Mouse (Mus musculus) hindbrain, embryonic 14.5 days (tissue): ENCODE results near the gene Mfsd4b3. TPM values are rescaled to one million over a fixed set of nuclear protein-coding genes. Genes with fewer than 3 reads are reported as not detected.
"Not testable (repeated sequence)": the region's sequence is repeated elsewhere in the genome, so short reads cannot be mapped to it uniquely, and the experiment has no call there.

Experiments
- ATAC-seq: fragments of 200-750 bp; cut with Nextera tagmentation; 2 replicates; pipeline ENCODE4 v1.8.0; 2017; ENCODE audit warnings: moderate number of reproducible peaks, mild to moderate bottlenecking, moderate TSS enrichment, moderate library complexity; ENCODE audit not compliant: low FRiP score
- DNase-seq: peaks from one replicate; pipeline ENCODE4 v3.0.0-alpha.2; 2015; ENCODE audit warnings: low spot score
- H3K27ac ChIP-seq: fragments of 300-500 bp; sonication (generic); 2 replicates; pipeline ENCODE4 v1.5.1; 2014; ENCODE audit warnings: mild to moderate bottlenecking, moderate library complexity
- H3K27me3 ChIP-seq: fragments of 300-500 bp; sonication (generic); 2 replicates; pipeline ENCODE4 v1.6.1; 2014; ENCODE audit warnings: mild to moderate bottlenecking, low read length, mixed read lengths; ENCODE audit not compliant: control insufficient read depth, insufficient read depth
- H3K36me3 ChIP-seq: fragments of 300-500 bp; sonication (generic); replicated peaks from 2 replicates; pipeline ENCODE4 v1.6.1; 2014; ENCODE audit not compliant: control insufficient read depth, insufficient read depth
- H3K4me1 ChIP-seq: fragments of 300-500 bp; sonication (generic); replicated peaks from 2 replicates; pipeline ENCODE4 v1.6.1; 2014; ENCODE audit warnings: antibody characterized with exemption, low read length, mixed read lengths; ENCODE audit not compliant: control insufficient read depth, insufficient read depth
- H3K4me2 ChIP-seq: fragments of 300-500 bp; sonication (generic); replicated peaks from 2 replicates; pipeline ENCODE4 v1.6.1; 2014; ENCODE audit warnings: mild to moderate bottlenecking, moderate library complexity
- H3K4me3 ChIP-seq: fragments of 300-500 bp; sonication (generic); replicated peaks from 2 replicates; pipeline ENCODE4 v1.5.1; 2014; ENCODE audit warnings: mild to moderate bottlenecking, low read length
- H3K9ac ChIP-seq: fragments of 300-500 bp; sonication (generic); 2 replicates; pipeline ENCODE4 v1.6.1; 2014
- H3K9me3 ChIP-seq: fragments of 300-500 bp; sonication (generic); 2 replicates; pipeline ENCODE4 v1.6.1; 2016; ENCODE audit warnings: low read length; ENCODE audit not compliant: control insufficient read depth
- WGBS: fragments of 180-500 bp; shearing (Covaris S2); extraction: QIAGEN DNeasy Blood & Tissue Kit; methylation state at CpG from one replicate; pipeline ENCODE4 v1.1.7; 2014; 5-methylcytosine and 5-hydroxymethylcytosine counted together
- polyA plus RNA-seq: library from polyadenylated mRNA; unstranded; fragments of >200 nt; fragmentation: Nextera tagmentation; extraction: Ambion mirVana; gene quantifications from 2 replicates; pipeline ENCODE4 v1.2.1, GENCODE M21; 2014

Mfsd4b3 gene
- polyA plus RNA-seq, result 0.12 and 0.31 TPM in 2 replicates

- peak; percentile 98 for ATAC-seq
- Histone ChIP-seq H3K4me2 (peak within 1 kb of the TSS; percentile 90), H3K9me3 (no peaks in the 10 kb centered on the region), H3K9ac (peak within 1 kb of the TSS; percentile 52), H3K27me3 (peaks cover 5% of the 10 kb centered on the region; the same call in 1 of the 2 replicates), H3K4me3 (peak within 1 kb of the TSS; percentile 41), H3K27ac (no peak within 1 kb of the TSS), H3K36me3 (no peaks in the 10 kb centered on the region), H3K4me1 (peaks cover 3% of the 10 kb centered on the region; the same call in 1 of the 2 replicates)
- under 1% methylated on average over 38 of the region's 38 CpGs for WGBS
- peak; percentile 89 for DNase-seq
Observed at GRCm38 (mm10) chr10:39959761-39960440, at the start of gene Mfsd4b3. TSS of gene Mfsd4b3 (minus strand) at chr10:39960153.

GRCm38 (mm10) chr10:40009591-40009990, 49.6 kb upstream of the Mfsd4b3 start:
- H3K27me3 ChIP-seq, result no peaks in the 10 kb centered on the region
- 90% methylated on average over 11 of the region's 11 CpGs for WGBS
- no peak overlapping the region for H3K4me2 ChIP-seq
- no peak overlapping the region for H3K9ac ChIP-seq
- no peak overlapping the region for H3K27ac ChIP-seq
- DNase-seq (no peak), ATAC-seq (no peak)
- H3K36me3 ChIP-seq, result no peaks in the 10 kb centered on the region
- H3K4me3 ChIP-seq, result no peak overlapping the region
- H3K9me3 ChIP-seq, result no peaks in the 10 kb centered on the region
- no peaks in the 10 kb centered on the region for H3K4me1 ChIP-seq

DNA sequence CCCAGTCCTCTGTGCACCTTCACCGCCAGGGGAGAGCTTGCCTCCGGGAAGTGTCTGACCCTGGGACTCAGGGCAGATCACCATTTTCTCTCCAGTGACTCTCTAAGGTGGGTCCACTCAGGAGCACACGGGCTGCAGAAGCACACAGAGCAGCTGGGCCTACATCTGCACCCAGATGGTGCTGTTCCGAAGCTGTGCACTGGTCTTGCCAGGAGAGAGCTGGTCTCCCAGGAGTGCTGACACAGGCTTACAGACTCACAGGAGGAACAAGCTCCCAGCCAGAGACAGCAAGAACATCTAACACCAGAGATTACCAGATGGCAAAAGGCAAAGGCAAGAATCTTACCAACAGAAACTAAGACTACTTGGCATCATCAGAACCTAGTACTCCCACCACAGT, 48.9 kb upstream of the Mfsd4b3 start:
- H3K27me3 ChIP-seq, result not testable (repeated sequence)

GRCm38 (mm10) chr10:40007953-40008352, 48.0 kb upstream of the Mfsd4b3 start:
- Histone ChIP-seq H3K4me3 (no peak overlapping the region), H3K4me1 (no peaks in the 10 kb centered on the region), H3K27ac (no peak overlapping the region), H3K4me2 (no peak overlapping the region), H3K9ac (no peak overlapping the region), H3K36me3 (no peaks in the 10 kb centered on the region), H3K27me3 (no peaks in the 10 kb centered on the region), H3K9me3 (no peaks in the 10 kb centered on the region)
- ATAC-seq, result no peak
- DNase-seq, result no peak
- WGBS, result 88% methylated on average over 4 of the region's 4 CpGs

More for the DNA sequence above, 48.9 kb upstream of the Mfsd4b3 start:
- not testable (repeated sequence) for H3K4me2 ChIP-seq, H3K9ac ChIP-seq, ATAC-seq, H3K27ac ChIP-seq, H3K4me1 ChIP-seq, DNase-seq, H3K4me3 ChIP-seq, H3K9me3 ChIP-seq, H3K36me3 ChIP-seq
- 85% methylated on average over 4 of the region's 4 CpGs for WGBS

DNA sequence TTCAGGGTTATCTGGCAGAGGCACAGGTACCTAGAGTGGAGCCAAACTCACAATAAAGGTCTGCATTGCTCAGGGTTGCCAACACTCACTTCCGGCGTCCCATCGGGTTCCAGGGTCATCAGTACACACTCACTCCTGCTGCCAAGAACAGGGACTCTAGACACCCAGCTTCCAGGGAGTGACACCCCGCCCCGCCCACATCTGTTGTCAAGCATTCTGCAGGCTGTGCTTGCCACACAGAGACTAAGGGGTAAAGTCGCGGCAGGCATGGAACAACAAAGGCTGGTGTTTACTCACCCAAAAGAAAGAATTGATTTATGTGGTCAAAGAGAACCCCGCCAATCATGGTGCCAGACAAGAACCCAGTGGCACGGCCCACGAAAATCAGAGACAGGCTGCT, 47.0 kb upstream of the Mfsd4b3 start:
- no peaks in the 10 kb centered on the region for H3K36me3 ChIP-seq
- ATAC-seq, result peak; percentile 51; the same call in 1 of the 2 replicates
- no peak overlapping the region for H3K27ac ChIP-seq
- H3K4me3 ChIP-seq, result no peak overlapping the region
- no peaks in the 10 kb centered on the region for H3K27me3 ChIP-seq
- no peak overlapping the region for H3K9ac ChIP-seq
- no peaks in the 10 kb centered on the region for H3K9me3 ChIP-seq
- WGBS, result 23% methylated on average over 10 of the region's 10 CpGs
- no peak overlapping the region for H3K4me2 ChIP-seq
- no peaks in the 10 kb centered on the region for H3K4me1 ChIP-seq
- no peak for DNase-seq

DNA sequence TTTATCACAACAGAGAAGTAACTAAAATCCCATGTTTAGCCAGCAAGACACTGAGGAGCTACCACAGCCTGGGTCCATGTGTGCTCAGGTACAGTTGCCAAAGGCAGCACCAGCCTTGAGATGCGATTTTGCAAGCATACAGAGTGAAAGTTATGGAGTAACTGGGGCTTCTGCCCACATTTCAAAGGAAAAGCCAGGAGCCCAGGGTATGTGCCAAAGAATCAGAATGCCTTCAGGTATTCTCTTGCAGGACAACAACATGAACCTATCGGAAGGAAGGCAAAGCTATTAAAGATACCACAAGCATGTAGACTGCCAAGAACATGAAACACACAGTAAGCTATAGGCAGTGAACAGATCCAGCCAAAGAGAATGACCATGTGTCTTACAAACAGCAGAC, 40.8 kb upstream of the Mfsd4b3 start:
- ATAC-seq, result no peak
- WGBS, result 92% methylated on average over 2 of the region's 2 CpGs
- H3K36me3 ChIP-seq, result no peaks in the 10 kb centered on the region
- no peak overlapping the region for H3K9ac ChIP-seq
- no peaks in the 10 kb centered on the region for H3K9me3 ChIP-seq
- DNase-seq, result no peak
- H3K4me1 ChIP-seq, result no peaks in the 10 kb centered on the region
- H3K27me3 ChIP-seq, result no peaks in the 10 kb centered on the region
- no peak overlapping the region for H3K4me2 ChIP-seq
- no peak overlapping the region for H3K27ac ChIP-seq
- no peak overlapping the region for H3K4me3 ChIP-seq

DNA sequence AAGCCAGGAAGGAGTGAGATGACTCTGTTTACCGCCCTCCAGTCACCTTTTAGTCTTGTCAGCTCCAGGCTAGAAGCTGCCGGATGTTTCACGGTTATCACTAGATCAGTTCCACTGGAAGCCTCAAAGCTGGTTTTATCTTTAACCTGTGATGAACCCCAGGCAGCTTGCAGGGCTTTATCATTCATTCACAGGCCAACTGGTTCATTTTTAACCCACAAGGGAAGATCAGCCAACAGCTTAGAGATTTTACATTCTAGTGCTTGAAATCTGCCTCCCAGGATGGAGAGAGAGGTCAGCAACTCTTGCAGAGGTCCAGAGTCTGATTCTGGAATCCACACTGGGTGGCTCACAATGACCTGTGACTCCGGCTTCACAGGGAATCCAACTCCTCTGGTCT, 31.2 kb upstream of the Mfsd4b3 start:
- no peak overlapping the region for H3K4me3 ChIP-seq
- H3K4me2 ChIP-seq, result no peak overlapping the region
- DNase-seq, result no peak
- H3K27ac ChIP-seq, result no peak overlapping the region
- ATAC-seq, result no peak
- 71% methylated on average over 4 of the region's 4 CpGs for WGBS
- no peaks in the 10 kb centered on the region for H3K4me1 ChIP-seq
- no peaks in the 10 kb centered on the region for H3K27me3 ChIP-seq
- no peak overlapping the region for H3K9ac ChIP-seq
- no peaks in the 10 kb centered on the region for H3K9me3 ChIP-seq
- H3K36me3 ChIP-seq, result no peaks in the 10 kb centered on the region

- Histone ChIP-seq H3K4me1 (no peaks in the 10 kb centered on the region), H3K27me3 (no peaks in the 10 kb centered on the region), H3K4me2 (no peak within 1 kb of the TSS), H3K36me3 (no peaks in the 10 kb centered on the region), H3K9me3 (no peaks in the 10 kb centered on the region), H3K27ac (no peak within 1 kb of the TSS), H3K4me3 (no peak within 1 kb of the TSS), H3K9ac (no peak within 1 kb of the TSS)
- WGBS, result 88% methylated on average over 12 of the region's 12 CpGs
- ATAC-seq (no peak), DNase-seq (no peak)
Observed at GRCm38 (mm10) chr10:39986466-39986865, 26.5 kb upstream of the Mfsd4b3 start, which contains the start of gene Mfsd4b5. TSS of gene Mfsd4b5 (minus strand) at chr10:39986646.

- no peak for ATAC-seq
- 74% methylated on average over 5 of the region's 5 CpGs for WGBS
Observed at GRCm38 (mm10) chr10:39982604-39983003, 22.7 kb upstream of the Mfsd4b3 start.

More at GRCm38 (mm10) chr10:39982604-39983003, 22.7 kb upstream of the Mfsd4b3 start:
- Histone ChIP-seq H3K9ac (no peak overlapping the region), H3K9me3 (peaks cover 7% of the 10 kb centered on the region; the same call in 1 of the 2 replicates), H3K4me2 (no peak overlapping the region), H3K27ac (no peak overlapping the region), H3K4me3 (no peak overlapping the region), H3K4me1 (no peaks in the 10 kb centered on the region), H3K36me3 (no peaks in the 10 kb centered on the region), H3K27me3 (no peaks in the 10 kb centered on the region)
- DNase-seq, result no peak
